Mouse (Mus musculus) heart, embryonic 14.5 days (tissue): Measurements from ENCODE around the gene Psmd2. TPM values are rescaled to one million over a fixed set of nuclear protein-coding genes. Genes with fewer than 3 reads are reported as not detected.
A peak's percentile ranks its signal among the peaks of the same experiment; 100 is the strongest.

Experiments
- ATAC-seq: fragments of 200-750 bp; cut with Nextera tagmentation; 2 replicates; pipeline ENCODE4 v1.8.0; 2017; ENCODE audit warnings: low read depth, moderate TSS enrichment; ENCODE audit not compliant: insufficient number of reproducible peaks, insufficient read depth, low FRiP score
- H3K27ac ChIP-seq, 2 experiments: fragments of 200-500 bp in 1 of 2; fragments of 300-500 bp in 1 of 2; sonication (generic) in 1 of 2; replicated peaks in 1 of 2; 2 replicates each; pipeline ENCODE4 v1.5.1; 2012 to 2014; ENCODE audit warnings: low read depth in 2 of 2, low read length in 2 of 2, control low read depth in 1 of 2, mild to moderate bottlenecking in 1 of 2, mixed read lengths in 1 of 2; ENCODE audit not compliant: control insufficient read depth in 1 of 2, insufficient read depth in 1 of 2
- H3K27me3 ChIP-seq: fragments of 300-500 bp; sonication (generic); 2 replicates; pipeline ENCODE4 v1.6.1; 2014; ENCODE audit warnings: mild to moderate bottlenecking, low read length, control low read depth; ENCODE audit not compliant: control insufficient read depth, insufficient read depth
- H3K36me3 ChIP-seq: fragments of 300-500 bp; sonication (generic); 2 replicates; pipeline ENCODE4 v1.6.1; 2014; ENCODE audit warnings: mild to moderate bottlenecking, control low read depth, low read length, mixed read lengths; ENCODE audit not compliant: control insufficient read depth, insufficient read depth
- H3K4me1 ChIP-seq, 2 experiments: fragments of 200-500 bp in 1 of 2; fragments of 300-500 bp in 1 of 2; sonication (generic) in 1 of 2; 2 replicates each; pipeline ENCODE4 v1.6.1; 2012 to 2014; ENCODE audit warnings: low read length in 2 of 2, control low read depth in 1 of 2, mixed read lengths in 1 of 2; ENCODE audit not compliant: control insufficient read depth in 2 of 2, insufficient read depth in 2 of 2
- H3K4me2 ChIP-seq: fragments of 300-500 bp; sonication (generic); 2 replicates; pipeline ENCODE4 v1.6.1; 2014; ENCODE audit warnings: mild to moderate bottlenecking, low read length
- H3K4me3 ChIP-seq, 2 experiments: fragments of 200-500 bp in 1 of 2; fragments of 300-500 bp in 1 of 2; sonication (generic) in 1 of 2; 2 replicates each; pipeline ENCODE4 v1.5.1; 2012 to 2014; ENCODE audit warnings: low read length in 2 of 2, mild to moderate bottlenecking in 2 of 2, control low read depth in 1 of 2, low read depth in 1 of 2, moderate library complexity in 1 of 2; ENCODE audit not compliant: control insufficient read depth in 1 of 2, insufficient read depth in 1 of 2
- H3K9ac ChIP-seq: fragments of 300-500 bp; sonication (generic); 2 replicates; pipeline ENCODE4 v1.6.1; 2014; ENCODE audit warnings: mild to moderate bottlenecking, low read length
- H3K9me3 ChIP-seq: fragments of 300-500 bp; sonication (generic); 2 replicates; pipeline ENCODE4 v1.6.1; 2016; ENCODE audit warnings: low read length, control low read depth; ENCODE audit not compliant: control insufficient read depth
- WGBS: fragments of 180-500 bp; shearing (Covaris S2); extraction: QIAGEN DNeasy Blood & Tissue Kit; methylation state at CpG from one replicate; pipeline ENCODE4 v1.1.7; 2014; 5-methylcytosine and 5-hydroxymethylcytosine counted together
- polyA plus RNA-seq: library from polyadenylated mRNA; unstranded; fragments of >200 nt; fragmentation: Nextera tagmentation; extraction: Ambion mirVana; gene quantifications from 2 replicates; pipeline ENCODE4 v1.2.1, GENCODE M21; 2014

Gene Psmd2
- polyA plus RNA-seq, 1 experiment from 2014 or later, result 217 TPM

DNA sequence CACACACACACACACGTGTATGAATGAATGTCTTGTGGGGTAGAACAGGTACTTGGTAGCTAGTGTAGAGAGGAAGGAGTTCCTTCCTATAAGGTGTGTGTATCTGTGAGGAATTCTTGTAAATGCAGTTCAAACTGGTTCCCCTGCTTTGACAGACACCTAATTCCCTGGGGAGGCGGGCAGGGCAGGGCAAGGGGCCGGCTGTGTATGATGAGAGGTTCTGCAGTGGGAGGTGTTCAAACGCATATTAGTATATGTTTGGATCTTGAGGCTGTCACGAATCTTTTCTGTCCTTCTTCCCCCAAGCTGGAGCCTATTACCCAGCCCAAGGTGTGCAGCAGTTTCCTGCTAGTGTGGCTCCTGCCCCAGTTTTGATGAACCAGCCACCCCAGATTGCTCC, 25.9 kb downstream of the Psmd2 start:
- no peak overlapping the region for H3K27ac ChIP-seq
- no peaks in the 10 kb centered on the region for H3K27me3 ChIP-seq
- no peak for ATAC-seq
- peaks cover 7 to 32% of the 10 kb centered on the region in 2 experiments for H3K4me1 ChIP-seq
- no peaks in the 10 kb centered on the region for H3K9me3 ChIP-seq
- peaks cover 81% of the 10 kb centered on the region for H3K36me3 ChIP-seq
- no peak overlapping the region for H3K4me3 ChIP-seq
- no peak overlapping the region for H3K4me2 ChIP-seq
- WGBS, result 92% methylated on average over 5 of the region's 5 CpGs
- no peak overlapping the region for H3K9ac ChIP-seq

DNA sequence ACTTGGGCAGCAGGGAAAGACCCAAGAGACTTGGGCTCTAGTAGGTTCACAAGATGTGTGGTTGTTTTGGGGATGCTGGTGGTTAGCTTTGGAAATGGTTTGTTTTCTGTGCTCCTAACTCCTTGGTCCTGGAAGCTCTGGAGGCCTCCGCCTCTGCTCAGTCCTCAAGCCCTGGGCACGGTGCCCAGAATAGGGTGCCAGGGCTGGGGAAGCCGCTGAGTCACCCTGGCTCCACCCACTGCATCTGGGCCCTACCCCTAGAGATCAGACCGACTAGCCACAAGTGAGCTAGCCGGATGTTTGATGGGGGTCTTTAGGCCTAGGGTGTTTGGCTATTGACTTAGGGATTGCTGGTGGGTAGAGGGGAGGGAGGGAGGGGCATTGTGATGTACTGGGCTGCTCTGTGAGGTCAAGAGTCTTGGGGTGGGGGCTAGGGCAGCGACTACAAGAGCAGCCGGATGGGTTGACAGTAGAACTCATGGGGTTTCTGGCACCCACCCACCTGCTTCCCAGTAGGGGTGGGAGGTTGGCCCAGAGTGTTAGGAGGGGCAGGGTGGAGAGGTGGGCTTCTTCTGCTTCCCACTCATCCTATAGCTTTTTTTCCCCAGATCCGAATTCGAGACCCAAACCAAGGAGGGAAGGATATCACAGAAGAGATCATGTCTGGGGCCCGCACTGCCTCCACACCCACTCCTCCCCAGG, 26.7 kb downstream of the Psmd2 start:
- no peak overlapping the region for H3K4me3 ChIP-seq
- H3K4me2 ChIP-seq, result no peak overlapping the region
- peaks cover 7 to 32% of the 10 kb centered on the region in 2 experiments for H3K4me1 ChIP-seq
- WGBS, result 59% methylated on average over 10 of the region's 10 CpGs
- no peaks in the 10 kb centered on the region for H3K27me3 ChIP-seq
- peak overlapping the region; percentile 10; the same call in 1 of the 2 replicates for H3K9ac ChIP-seq
- no peak overlapping the region; a peak in 1 of 4 replicates for H3K27ac ChIP-seq
- peaks cover 88% of the 10 kb centered on the region for H3K36me3 ChIP-seq
- ATAC-seq, result no peak
- H3K9me3 ChIP-seq, result no peaks in the 10 kb centered on the region

DNA sequence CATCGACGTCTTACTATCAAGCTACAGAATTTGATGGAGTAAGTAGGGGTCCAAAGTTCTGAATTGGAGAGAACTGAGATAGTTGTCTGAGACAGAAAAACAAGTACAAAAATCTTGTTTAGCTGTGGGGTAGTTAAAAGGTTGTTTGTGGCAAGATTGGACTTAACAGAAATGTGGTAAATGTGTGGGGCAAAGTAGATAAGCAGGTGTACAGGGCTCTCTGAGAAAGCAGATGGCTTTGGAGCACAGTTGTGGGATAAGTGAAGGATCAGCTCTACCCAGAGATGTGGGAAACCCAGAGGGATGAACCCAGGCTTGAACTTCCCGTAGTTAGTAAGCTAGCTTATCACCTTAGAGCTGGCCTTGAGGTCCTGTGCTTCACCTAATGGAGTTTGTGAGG, 39.3 kb downstream of the Psmd2 start:
- no peak for ATAC-seq
- Histone ChIP-seq H3K4me3 (no peak overlapping the region), H3K9me3 (no peaks in the 10 kb centered on the region), H3K4me2 (no peak overlapping the region), H3K36me3 (peaks cover 69% of the 10 kb centered on the region), H3K27ac (no peak overlapping the region), H3K4me1 (peaks cover 15 to 16% of the 10 kb centered on the region in 2 experiments), H3K9ac (no peak overlapping the region), H3K27me3 (no peaks in the 10 kb centered on the region)
- 76% methylated on average over 3 of the region's 3 CpGs for WGBS

- no peaks in the 10 kb centered on the region for H3K27me3 ChIP-seq
- no peak for ATAC-seq
- no peak overlapping the region for H3K27ac ChIP-seq
- WGBS, result 81% methylated on average over 1 of the region's 1 CpGs
- no peak overlapping the region for H3K4me2 ChIP-seq
- H3K9ac ChIP-seq, result no peak overlapping the region
- H3K4me3 ChIP-seq, result no peak overlapping the region
- H3K4me1 ChIP-seq, result peaks cover 18 to 19% of the 10 kb centered on the region in 2 experiments
- peaks cover 61% of the 10 kb centered on the region for H3K36me3 ChIP-seq
- H3K9me3 ChIP-seq, result no peaks in the 10 kb centered on the region
These were observed 40.2 kb downstream of the Psmd2 start for GRCm38 (mm10) chr16:20691617-20692016.

- H3K27ac ChIP-seq, result no peak overlapping the region
- H3K9me3 ChIP-seq, result no peaks in the 10 kb centered on the region
- 46% methylated on average over 16 of the region's 16 CpGs for WGBS
- ATAC-seq, result no peak
- H3K4me3 ChIP-seq, result no peak overlapping the region
- H3K9ac ChIP-seq, result no peak overlapping the region
- H3K36me3 ChIP-seq, result peaks cover 53% of the 10 kb centered on the region
- no peaks in the 10 kb centered on the region for H3K27me3 ChIP-seq
- H3K4me2 ChIP-seq, result peak overlapping the region; percentile 80
- peaks cover 18 to 19% of the 10 kb centered on the region in 2 experiments for H3K4me1 ChIP-seq
These were observed 41.0 kb downstream of the Psmd2 start for GRCm38 (mm10) chr16:20692241-20692965.

DNA sequence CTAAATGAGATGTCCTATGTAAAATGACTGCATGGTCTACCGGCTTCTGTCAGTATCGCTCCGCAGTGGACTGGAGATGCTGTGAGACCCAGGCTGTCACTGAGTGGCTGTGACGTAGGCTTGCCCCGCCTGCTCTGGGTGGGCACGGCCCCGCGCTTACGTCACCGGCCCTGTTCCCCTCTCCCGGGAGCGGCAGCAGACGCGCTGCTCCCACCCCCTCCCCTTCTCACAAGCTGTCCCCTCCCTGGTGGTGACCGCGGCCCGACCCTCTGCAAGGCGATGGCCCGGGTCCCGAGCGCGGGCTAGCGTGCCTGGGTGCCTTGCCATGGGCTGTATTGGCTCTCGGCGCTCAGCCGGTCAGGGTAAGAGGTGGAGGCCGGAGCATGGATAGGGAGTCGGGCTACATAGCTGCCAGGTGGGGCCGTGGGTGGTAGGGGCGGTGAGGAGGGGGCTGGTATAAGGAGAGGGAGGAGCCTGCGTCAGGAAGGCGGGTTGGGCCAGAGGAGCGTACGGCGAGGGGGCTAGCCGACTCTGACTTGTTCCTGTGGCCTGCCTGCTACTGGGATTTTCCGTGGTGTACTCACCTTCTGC, 41.8 kb downstream of the Psmd2 start, which contains the start of gene Fam131a:
Fam131a (plus strand) TSS at position 131 of the 591 bp plus-strand sequence.
- Histone ChIP-seq H3K36me3 (peaks cover 45% of the 10 kb centered on the region), H3K27ac (peak within 1 kb of the TSS; percentile 75), H3K9me3 (no peaks in the 10 kb centered on the region), H3K4me3 (peak within 1 kb of the TSS; percentile 63 to 75), H3K4me1 (peaks cover 18 to 19% of the 10 kb centered on the region in 2 experiments), H3K9ac (peak within 1 kb of the TSS; percentile 77), H3K4me2 (peak within 1 kb of the TSS; percentile 80), H3K27me3 (no peaks in the 10 kb centered on the region)
- peak; percentile 89 for ATAC-seq
- under 1% methylated on average over 37 of the region's 37 CpGs for WGBS

DNA sequence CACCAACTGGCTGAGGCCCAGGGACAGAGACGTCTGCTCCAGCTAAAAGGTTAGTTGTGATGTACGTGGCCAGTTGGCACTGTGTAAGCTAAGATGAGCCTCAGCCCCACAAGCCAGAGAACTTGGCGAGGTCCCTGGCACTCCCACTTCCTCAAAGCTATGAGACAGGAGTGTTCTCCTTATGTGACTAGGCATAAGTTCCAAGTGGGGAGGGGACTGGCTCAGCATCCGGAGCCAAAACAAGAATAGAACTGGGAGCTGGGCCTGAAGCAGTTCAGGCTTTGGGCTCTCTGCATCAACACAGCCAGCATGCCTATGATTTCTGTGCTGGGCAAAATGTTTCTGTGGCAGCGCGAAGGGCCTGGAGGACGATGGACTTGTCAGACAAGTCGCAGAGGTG, 43.3 kb downstream of the Psmd2 start:
- Histone ChIP-seq H3K27ac (peak overlapping the region; percentile 34 to 72; a peak in 2 of 4 replicates), H3K4me2 (peak overlapping the region; percentile 65), H3K27me3 (no peaks in the 10 kb centered on the region), H3K4me3 (peak overlapping the region; percentile 0 to 37; a peak in 1 of 4 replicates), H3K36me3 (peaks cover 43% of the 10 kb centered on the region), H3K9me3 (no peaks in the 10 kb centered on the region), H3K4me1 (peaks cover 18 to 19% of the 10 kb centered on the region in 2 experiments), H3K9ac (0 out of 2 replicates have a peak overlapping the region, but pooled peaks have one; percentile 62)
- no peak for ATAC-seq
- WGBS, result 66% methylated on average over 8 of the region's 8 CpGs
